Mouse (Mus musculus) kidney, postnatal 0 days (tissue): ENCODE measurements around the gene Dpm2. TPM values are rescaled to one million over a fixed set of nuclear protein-coding genes. Genes with fewer than 3 reads are reported as not detected.

Source experiments
- ATAC-seq: fragments of 200-750 bp; cut with Nextera tagmentation; replicated peaks from 2 replicates; pipeline ENCODE4 v1.8.0; 2017; ENCODE audit warnings: low read depth, moderate number of reproducible peaks, moderate TSS enrichment, moderate library complexity; ENCODE audit not compliant: low FRiP score
- DNase-seq: peaks from one replicate; pipeline ENCODE4 v3.0.0-alpha.2; 2016; ENCODE audit warnings: low spot score
- H3K27ac ChIP-seq: fragments of 300-500 bp; sonication (generic); 2 replicates; pipeline ENCODE4 v1.5.1; 2014; ENCODE audit warnings: mild to moderate bottlenecking
- H3K27me3 ChIP-seq: fragments of 300-500 bp; sonication (generic); 2 replicates; pipeline ENCODE4 v1.6.1; 2014; ENCODE audit warnings: low read length, mixed read lengths; ENCODE audit not compliant: insufficient read depth
- H3K36me3 ChIP-seq: fragments of 300-500 bp; sonication (generic); 2 replicates; pipeline ENCODE4 v1.6.1; 2014; ENCODE audit warnings: low read length, mixed read lengths; ENCODE audit not compliant: insufficient read depth
- H3K4me1 ChIP-seq: fragments of 300-500 bp; sonication (generic); replicated peaks from 2 replicates; pipeline ENCODE4 v1.6.1; 2014; ENCODE audit warnings: antibody characterized with exemption, low read length, mixed read lengths; ENCODE audit not compliant: insufficient read depth
- H3K4me2 ChIP-seq: fragments of 300-500 bp; sonication (generic); 2 replicates; pipeline ENCODE4 v1.6.1; 2014; ENCODE audit warnings: mild to moderate bottlenecking, low read length, moderate library complexity, mixed read lengths
- H3K4me3 ChIP-seq: fragments of 300-500 bp; sonication (generic); replicated peaks from 2 replicates; pipeline ENCODE4 v1.5.1; 2014; ENCODE audit warnings: low read depth, low read length
- H3K9ac ChIP-seq: fragments of 300-500 bp; sonication (generic); 2 replicates; pipeline ENCODE4 v1.6.1; 2014; ENCODE audit warnings: low read depth, low read length
- H3K9me3 ChIP-seq: fragments of 300-500 bp; sonication (generic); replicated peaks from 2 replicates; pipeline ENCODE4 v1.6.1; 2016; ENCODE audit warnings: low read length, inconsistent platforms, mixed read lengths
- CTCF ChIP-seq: IDR thresholded peaks from 2 replicates; pipeline ENCODE4 v1.5.1; 2016; ENCODE audit warnings: antibody characterized with exemption, low read depth, mild to moderate bottlenecking, moderate library complexity
- WGBS: fragments of 180-500 bp; shearing (Covaris S2); extraction: QIAGEN DNeasy Blood & Tissue Kit; methylation state at CpG from one replicate; pipeline ENCODE4 v1.1.7; 2014; 5-methylcytosine and 5-hydroxymethylcytosine counted together
- polyA plus RNA-seq: library from polyadenylated mRNA; unstranded; fragments of >200 nt; fragmentation: Nextera tagmentation; extraction: Ambion mirVana; gene quantifications from 2 replicates; pipeline ENCODE4 v1.2.1, GENCODE M21; 2015

Dpm2 gene
- polyA plus RNA-seq, 1 experiment from 2014 or later, result 110 TPM

DNA sequence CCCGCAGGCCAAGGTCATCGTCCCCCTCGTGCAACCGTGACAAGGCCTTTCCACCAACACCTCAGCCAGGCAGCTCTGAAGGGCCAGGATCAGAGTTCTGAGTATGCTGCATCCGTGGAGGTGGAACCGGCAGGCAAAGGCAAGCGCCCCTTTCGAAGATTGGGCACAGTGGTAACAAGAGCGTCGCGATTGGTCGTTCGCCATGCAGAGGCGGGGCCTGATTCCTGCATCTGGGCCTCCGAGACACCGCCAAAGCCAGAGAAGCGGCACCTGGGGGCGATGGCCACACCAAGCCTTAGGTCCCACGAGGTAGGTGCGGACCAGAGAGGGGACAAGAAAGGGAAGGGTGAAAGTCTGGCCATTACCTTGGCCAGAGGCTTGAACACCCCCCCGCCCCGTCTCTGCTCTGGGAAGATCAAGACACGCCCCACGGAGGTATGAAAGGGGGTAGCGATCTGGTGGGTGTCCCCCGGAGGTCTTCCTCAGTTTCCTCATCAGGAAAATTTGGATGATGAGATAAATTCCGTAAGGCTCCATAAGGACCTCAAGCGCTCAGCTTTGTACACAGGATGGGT lies 5.0 kb downstream of the Dpm2 start, which contains the start of gene 9430097D07Rik:
9430097D07Rik (minus strand) TSS at position 99 of the 575 bp plus-strand sequence.
- DNase-seq, result peak; percentile 62
- no peaks in the 10 kb centered on the region for H3K27me3 ChIP-seq
- peak within 1 kb of the TSS; percentile 31 for H3K4me3 ChIP-seq
- ATAC-seq, result no peak
- 9% methylated on average over 28 of the region's 28 CpGs for WGBS
- peak within 1 kb of the TSS; percentile 64 for H3K4me2 ChIP-seq
- peaks cover 13% of the 10 kb centered on the region for H3K4me1 ChIP-seq
- 0 out of 2 replicates have a peak, but pooled peaks cover 5% of the 10 kb centered on the region for H3K36me3 ChIP-seq
- TF ChIP-seq CTCF, result no peak
- H3K9ac ChIP-seq, result peak within 1 kb of the TSS; percentile 44; the same call in 1 of the 2 replicates
- no peaks in the 10 kb centered on the region for H3K9me3 ChIP-seq
- H3K27ac ChIP-seq, result no peak within 1 kb of the TSS

GRCm38 (mm10) chr2:32576532-32576931 lies 5.9 kb downstream of the Dpm2 start:
- Histone ChIP-seq H3K36me3 (0 out of 2 replicates have a peak, but pooled peaks cover 5% of the 10 kb centered on the region), H3K27me3 (no peaks in the 10 kb centered on the region), H3K9me3 (no peaks in the 10 kb centered on the region), H3K4me3 (no peak overlapping the region), H3K4me2 (no peak overlapping the region), H3K27ac (no peak overlapping the region), H3K9ac (no peak overlapping the region), H3K4me1 (peaks cover 11% of the 10 kb centered on the region)
- DNase-seq (no peak), ATAC-seq (no peak)
- 91% methylated on average over 9 of the region's 9 CpGs for WGBS
- TF ChIP-seq CTCF, result no peak

DNA sequence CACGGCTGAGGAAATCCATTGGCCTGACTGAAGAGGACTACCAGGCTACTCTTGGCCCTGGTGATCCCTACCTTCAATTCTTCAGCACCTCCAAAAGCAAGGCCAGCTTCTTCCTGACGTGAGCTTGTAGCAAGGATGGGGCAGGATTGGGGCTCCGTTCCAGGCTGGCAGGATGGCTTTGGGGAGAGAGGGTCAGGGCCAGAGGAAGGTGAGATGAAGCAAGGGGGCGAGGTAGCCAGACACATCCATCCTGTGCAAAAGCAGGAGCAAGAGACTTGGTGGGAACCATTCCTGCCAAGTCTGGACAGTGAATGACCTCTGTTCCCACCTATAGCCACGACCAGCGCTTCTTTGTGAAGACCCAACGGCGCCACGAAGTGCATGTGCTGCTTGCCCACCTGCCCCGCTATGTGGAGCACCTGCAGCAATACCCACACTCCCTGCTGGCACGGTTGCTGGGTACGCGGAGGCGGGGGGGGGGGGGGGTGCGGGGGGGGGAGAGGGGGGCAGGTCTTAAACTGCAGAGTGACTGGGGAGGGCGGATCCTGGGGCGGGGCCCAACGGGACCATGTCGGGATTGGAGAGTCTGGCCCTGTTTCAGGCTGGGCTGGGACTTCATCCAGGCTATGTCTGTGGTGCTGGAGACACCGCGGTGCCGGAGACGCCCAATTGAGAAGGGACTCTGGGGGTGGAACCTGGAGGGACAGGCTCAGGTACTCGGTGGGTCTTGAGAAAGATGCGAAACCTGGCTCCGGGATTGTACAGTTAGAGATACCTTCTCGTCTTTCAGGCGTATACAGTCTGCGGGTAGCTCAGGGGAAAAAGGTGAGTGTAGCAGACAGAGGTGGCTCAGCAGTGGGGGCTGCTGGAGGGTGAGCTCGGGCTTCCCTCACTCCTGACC lies 7.7 kb downstream of the Dpm2 start:
- no peaks in the 10 kb centered on the region for H3K27me3 ChIP-seq
- DNase-seq (no peak), ATAC-seq (no peak)
- no peak overlapping the region for H3K4me3 ChIP-seq
- TF ChIP-seq CTCF, result no peak
- peaks cover 5% of the 10 kb centered on the region for H3K4me1 ChIP-seq
- H3K9me3 ChIP-seq, result no peaks in the 10 kb centered on the region
- no peak overlapping the region for H3K9ac ChIP-seq
- no peak overlapping the region for H3K4me2 ChIP-seq
- WGBS, result 31% methylated on average over 28 of the region's 30 CpGs
- no peak overlapping the region for H3K27ac ChIP-seq
- no peaks in the 10 kb centered on the region for H3K36me3 ChIP-seq

GRCm38 (mm10) chr2:32581450-32582095 lies 10.9 kb downstream of the Dpm2 start:
- no peaks in the 10 kb centered on the region for H3K36me3 ChIP-seq
- WGBS, result 38% methylated on average over 19 of the region's 19 CpGs
- ATAC-seq (no peak), DNase-seq (peak; percentile 59)
- TF ChIP-seq CTCF, result 0 out of 2 replicates have a peak, but pooled peaks have one; percentile 21
- H3K4me3 ChIP-seq, result no peak overlapping the region
- H3K9me3 ChIP-seq, result no peaks in the 10 kb centered on the region
- H3K4me1 ChIP-seq, result no peaks in the 10 kb centered on the region; the same call in 1 of the 2 replicates
- no peaks in the 10 kb centered on the region for H3K27me3 ChIP-seq
- H3K27ac ChIP-seq, result no peak overlapping the region
- H3K4me2 ChIP-seq, result peak overlapping the region; percentile 8; the same call in 1 of the 2 replicates
- H3K9ac ChIP-seq, result no peak overlapping the region

GRCm38 (mm10) chr2:32582830-32583799 lies 12.5 kb downstream of the Dpm2 start:
- Histone ChIP-seq H3K27ac (no peak overlapping the region), H3K9ac (0 out of 2 replicates have a peak overlapping the region, but pooled peaks have one; percentile 38), H3K27me3 (no peaks in the 10 kb centered on the region), H3K9me3 (no peaks in the 10 kb centered on the region), H3K4me2 (peak overlapping the region; percentile 47), H3K36me3 (no peaks in the 10 kb centered on the region), H3K4me1 (peaks cover 4% of the 10 kb centered on the region), H3K4me3 (no peak overlapping the region)
- ATAC-seq (peak; percentile 46), DNase-seq (peak; percentile 94)
- peak; percentile 97 for TF ChIP-seq CTCF
- 16% methylated on average over 37 of the region's 37 CpGs for WGBS
